Mouse (Mus musculus) limb, embryonic 14.5 days (tissue): ENCODE data around the gene Ttc4. TPM values are rescaled to one million over a fixed set of nuclear protein-coding genes. Genes with fewer than 3 reads are reported as not detected.
A peak's percentile ranks its signal among the peaks of the same experiment; 100 is the strongest.

Experiments used
- ATAC-seq: fragments of 200-750 bp; cut with Nextera tagmentation; 2 replicates; pipeline ENCODE4 v1.8.0; 2017; ENCODE audit warnings: low read depth, moderate number of reproducible peaks, moderate TSS enrichment; ENCODE audit not compliant: low FRiP score
- DNase-seq: peaks from one replicate; pipeline ENCODE4 v3.0.0-alpha.2; 2015; ENCODE audit warnings: low spot score
- H3K27ac ChIP-seq: fragments of 300-500 bp; sonication (generic); replicated peaks from 2 replicates; pipeline ENCODE4 v1.5.1; 2014; ENCODE audit warnings: low read depth, mild to moderate bottlenecking, low read length, moderate library complexity, mixed read lengths
- H3K27me3 ChIP-seq: fragments of 300-500 bp; sonication (generic); 2 replicates; pipeline ENCODE4 v1.6.1; 2014; ENCODE audit warnings: low read length, mixed read lengths; ENCODE audit not compliant: control insufficient read depth, insufficient read depth
- H3K36me3 ChIP-seq: fragments of 300-500 bp; sonication (generic); 2 replicates; pipeline ENCODE4 v1.6.1; 2014; ENCODE audit warnings: mild to moderate bottlenecking, low read length, moderate library complexity, mixed read lengths; ENCODE audit not compliant: control insufficient read depth, insufficient read depth
- H3K4me1 ChIP-seq: fragments of 300-500 bp; sonication (generic); 2 replicates; pipeline ENCODE4 v1.6.1; 2014; ENCODE audit warnings: antibody characterized with exemption, low read length, mixed read lengths; ENCODE audit not compliant: control insufficient read depth, insufficient read depth
- H3K4me2 ChIP-seq: fragments of 300-500 bp; sonication (generic); replicated peaks from 2 replicates; pipeline ENCODE4 v1.6.1; 2014; ENCODE audit warnings: low read depth, mild to moderate bottlenecking, low read length, moderate library complexity; ENCODE audit not compliant: severe bottlenecking
- H3K4me3 ChIP-seq: fragments of 300-500 bp; sonication (generic); replicated peaks from 2 replicates; pipeline ENCODE4 v1.5.1; 2014; ENCODE audit warnings: low read length
- H3K9ac ChIP-seq: fragments of 300-500 bp; sonication (generic); 2 replicates; pipeline ENCODE4 v1.6.1; 2014; ENCODE audit warnings: mild to moderate bottlenecking, low read depth, low read length, moderate library complexity; ENCODE audit not compliant: severe bottlenecking
- H3K9me3 ChIP-seq: fragments of 300-500 bp; sonication (generic); 2 replicates; pipeline ENCODE4 v1.6.1; 2016; ENCODE audit warnings: low read length; ENCODE audit not compliant: control insufficient read depth
- POLR2A ChIP-seq: fragments of 200-500 bp; IDR thresholded peaks from 2 replicates; pipeline ENCODE4 v1.8.0; 2012; ENCODE audit warnings: inconsistent platforms, mild to moderate bottlenecking, moderate library complexity, borderline replicate concordance; ENCODE audit not compliant: insufficient read depth, insufficient read length; ENCODE audit errors: extremely low read depth
- WGBS: fragments of 180-500 bp; shearing (Covaris S2); extraction: QIAGEN DNeasy Blood & Tissue Kit; methylation state at CpG from one replicate; pipeline ENCODE4 v1.1.7; 2014; 5-methylcytosine and 5-hydroxymethylcytosine counted together
- polyA plus RNA-seq, 2 experiments: library from polyadenylated mRNA; depleted of rRNA in 1 of 2; stranded (reverse) in 1 of 2; unstranded in 1 of 2; fragments of >200 nt; fragmentation: Nextera tagmentation in 1 of 2; extraction: Ambion mirVana in 1 of 2; gene quantifications; 2 replicates each; pipeline versions ENCODE4 v1.2.1 to v1.2.3; 2012 to 2014

Ttc4 gene
- polyA plus RNA-seq, 2 experiments, result 75.0 to 147 TPM

GRCm38 (mm10) chr4:106688636-106689296, 10.0 kb upstream of the Ttc4 start:
- Histone ChIP-seq H3K9ac (no peak overlapping the region), H3K36me3 (no peaks in the 10 kb centered on the region), H3K4me2 (no peak overlapping the region), H3K27me3 (no peaks in the 10 kb centered on the region), H3K4me1 (no peaks in the 10 kb centered on the region), H3K4me3 (no peak overlapping the region), H3K27ac (no peak overlapping the region), H3K9me3 (no peaks in the 10 kb centered on the region)
- TF ChIP-seq POLR2A, result no peak
- 43% methylated on average over 3 of the region's 3 CpGs for WGBS
- DNase-seq, result no peak
- ATAC-seq, result no peak

- DNase-seq (no peak), ATAC-seq (no peak)
- Histone ChIP-seq H3K27me3 (no peaks in the 10 kb centered on the region), H3K4me3 (no peak overlapping the region), H3K27ac (no peak overlapping the region), H3K36me3 (peaks cover 12% of the 10 kb centered on the region), H3K4me1 (peaks cover 7% of the 10 kb centered on the region), H3K9ac (no peak overlapping the region), H3K4me2 (no peak overlapping the region), H3K9me3 (no peaks in the 10 kb centered on the region)
- no peak for TF ChIP-seq POLR2A
- 58% methylated on average over 2 of the region's 2 CpGs for WGBS
These were observed 2.2 kb upstream of the Ttc4 start for GRCm38 (mm10) chr4:106680955-106681354.

GRCm38 (mm10) chr4:106679152-106679551, 408 bp upstream of the Ttc4 start:
- DNase-seq, result no peak
- Histone ChIP-seq H3K27ac (no peak overlapping the region), H3K36me3 (peaks cover 29% of the 10 kb centered on the region), H3K4me1 (peaks cover 7% of the 10 kb centered on the region), H3K9ac (no peak overlapping the region), H3K9me3 (no peaks in the 10 kb centered on the region), H3K4me2 (no peak overlapping the region; the same call in 1 of the 2 replicates), H3K4me3 (peak overlapping the region; percentile 86), H3K27me3 (no peaks in the 10 kb centered on the region)
- peak; percentile 14; the same call in 1 of the 2 replicates for ATAC-seq
- no peak for TF ChIP-seq POLR2A
- WGBS, result 37% methylated on average over 3 of the region's 3 CpGs

GRCm38 (mm10) chr4:106676749-106677148, 2.0 kb downstream of the Ttc4 start:
- no peaks in the 10 kb centered on the region for H3K9me3 ChIP-seq
- no peak for ATAC-seq
- H3K27ac ChIP-seq, result no peak overlapping the region
- DNase-seq, result no peak
- TF ChIP-seq POLR2A, result no peak
- no peak overlapping the region for H3K4me3 ChIP-seq
- H3K4me1 ChIP-seq, result peaks cover 7% of the 10 kb centered on the region
- H3K27me3 ChIP-seq, result no peaks in the 10 kb centered on the region
- no peak overlapping the region for H3K9ac ChIP-seq
- peaks cover 49% of the 10 kb centered on the region for H3K36me3 ChIP-seq
- 90% methylated on average over 5 of the region's 5 CpGs for WGBS
- no peak overlapping the region for H3K4me2 ChIP-seq

GRCm38 (mm10) chr4:106666546-106666945, 12.2 kb downstream of the Ttc4 start:
- Histone ChIP-seq H3K27ac (no peak overlapping the region), H3K9me3 (no peaks in the 10 kb centered on the region), H3K4me3 (no peak overlapping the region), H3K4me2 (no peak overlapping the region), H3K9ac (no peak overlapping the region), H3K4me1 (no peaks in the 10 kb centered on the region), H3K36me3 (peaks cover 99% of the 10 kb centered on the region), H3K27me3 (no peaks in the 10 kb centered on the region)
- WGBS, result 93% methylated on average over 2 of the region's 2 CpGs
- DNase-seq (no peak), ATAC-seq (no peak)
- no peak for TF ChIP-seq POLR2A
